In genomic region chr2:147119736-147120135, GRCm38 (mm10) we compare ENCODE assay signal across 27 mouse cellular contexts. TPM values are rescaled to one million over a fixed set of nuclear protein-coding genes. Genes with fewer than 3 reads are reported as not detected.
A peak's percentile ranks its signal among the peaks of the same experiment; 100 is the strongest.
DNase-seq lines count a peak whose midpoint lies in the region; ATAC-seq and TF ChIP-seq lines count a peak whose summit lies in the region.
"Had no signal": no experiment of that assay in that cellular context is flagged by ENCODE, and none has a peak within 500 bp of the region (broad histone marks: within the 10 kb centered on the region; RNA-seq: fewer than 3 reads in every experiment).

No protein-coding gene starts in this region.

- no peak overlapping the region for H3K4me3 ChIP-seq in thymus, adult 2 months (ENCODE audit: control insufficient read depth, insufficient read depth, low read length)
- H3K4me3 ChIP-seq: embryonic facial prominence, embryonic 12.5 days; embryonic facial prominence, embryonic 15.5 days; forebrain, embryonic 15.5 days; hindbrain, embryonic 10.5 days; hindbrain, embryonic 13.5 days; intestine, embryonic 15.5 days had no signal

- WGBS in thymus, adult 2 months = 74% methylated on average over 1 of the region's 1 CpGs

- H3K27ac ChIP-seq in thymus, adult 2 months (ENCODE audit: control insufficient read depth, insufficient read depth, low read length) = no peak overlapping the region
- H3K27ac ChIP-seq: embryonic facial prominence, embryonic 12.5 days; embryonic facial prominence, embryonic 15.5 days; forebrain, embryonic 15.5 days; hindbrain, embryonic 10.5 days; hindbrain, embryonic 13.5 days; intestine, embryonic 15.5 days had no signal

- H3K27me3 ChIP-seq in thymus, adult 2 months (ENCODE audit: control insufficient read depth, insufficient read depth, low read length) = no peaks in the 10 kb centered on the region
- H3K27me3 ChIP-seq: embryonic facial prominence, embryonic 12.5 days; embryonic facial prominence, embryonic 15.5 days; forebrain, embryonic 15.5 days; hindbrain, embryonic 13.5 days; intestine, embryonic 15.5 days had no signal

- no peak for TF ChIP-seq POLR2A in thymus, adult 2 months (IDR thresholded peaks at IDR 0.05; ENCODE audit: control insufficient read depth, extremely low read depth, insufficient read depth, low read length, poor library complexity)

- no peaks in the 10 kb centered on the region for H3K36me3 ChIP-seq in thymus, adult 2 months (ENCODE audit: control insufficient read depth, insufficient read depth, low read length)
- H3K36me3 ChIP-seq: embryonic facial prominence, embryonic 12.5 days; embryonic facial prominence, embryonic 15.5 days; forebrain, embryonic 15.5 days; hindbrain, embryonic 10.5 days; hindbrain, embryonic 13.5 days; intestine, embryonic 15.5 days had no signal

- DNase-seq in A20 (ENCODE audit: low read depth, low spot score) = peak; percentile 12
- no peak for DNase-seq in thymus, adult 2 months
- DNase-seq in left cerebral cortex, adult 9 months (ENCODE audit: low spot score in 2 of 2) = no peak
- no peak for DNase-seq in adrenal gland, postnatal 10 days
- DNase-seq: adrenal gland, adult 2 months; adrenal gland, postnatal 25 days; cerebellum, adult 11-12 months; cerebellum, adult 8-10 months; cerebellum, postnatal 14 days; gastrocnemius, postnatal 25 days; kidney, adult 11 months had no signal

- ATAC-seq in common myeloid progenitor, adult 5-6 weeks (replicated peaks; ENCODE audit: low read depth, poor library complexity, severe bottlenecking) = peak; percentile 63
- ATAC-seq in megakaryocyte, adult 5-6 weeks (ENCODE audit: poor library complexity, severe bottlenecking) = peak; percentile 52; the same call in 1 of the 2 replicates
- ATAC-seq: forebrain, embryonic 15.5 days; hindbrain, embryonic 16.5 days; intestine, embryonic 15.5 days had no signal

- no peak for TF ChIP-seq CTCF in thymus, adult 2 months (IDR thresholded peaks at IDR 0.05; ENCODE audit: borderline replicate concordance, control insufficient read depth, extremely low read depth, insufficient read depth, low read length, poor library complexity)

- H3K4me1 ChIP-seq in thymus, adult 2 months (replicated peaks; ENCODE audit: control insufficient read depth, insufficient read depth, low read length) = no peaks in the 10 kb centered on the region
- H3K4me1 ChIP-seq: embryonic facial prominence, embryonic 12.5 days; embryonic facial prominence, embryonic 15.5 days; forebrain, embryonic 15.5 days; hindbrain, embryonic 10.5 days; hindbrain, embryonic 13.5 days; intestine, embryonic 15.5 days had no signal

RNA-seq across cellular contexts. Expression of gene Nkx2-4, which starts 34.5 kb away (rescaled TPM):
- not detected in 2 replicates for total RNA-seq in common myeloid progenitor, adult 5-6 weeks (2017)
- total RNA-seq in megakaryocyte, adult 5-6 weeks (2015) = not detected in 2 replicates
- not detected in 2 replicates for total RNA-seq in megakaryocyte, adult 5-6 weeks (2017)
- polyA plus RNA-seq in thymus, adult 2 months (2012; rRNA removed) = 0.19 and 0.38 TPM in 2 replicates
- total RNA-seq in adrenal gland, postnatal 10 days (2021) = not detected
- total RNA-seq: adrenal gland, adult 2 months; adrenal gland, postnatal 25 days; gastrocnemius, adult 8-10 months; gastrocnemius, postnatal 25 days; heart, adult 8-10 months; heart, postnatal 25 days had no signal
- polyA plus RNA-seq: adrenal gland, adult 2 months; embryonic facial prominence, embryonic 15.5 days; gonadal fat pad, adult 2 months; heart, embryonic 11.5 days; heart, embryonic 14.5 days; heart, postnatal 0 days; hindbrain, embryonic 10.5 days; hindbrain, embryonic 13.5 days; hindbrain, embryonic 16.5 days; intestine, embryonic 15.5 days had no signal
